Mouse (Mus musculus) embryonic stem cell, embryonic (primary cell): ENCODE results near the gene Krt80.

Experiments
- CTCF ChIA-PET, 4 experiments: fragments of 300-600 bp in 2 of 4; fragments of 350-600 bp in 2 of 4; sonication (Branson Sonifier 250); formaldehyde crosslinking; loops; one replicate each; lab custom pipeline; 2022; ENCODE audit warnings: inconsistent platforms in 2 of 4; lab: Charles Lee
- POLR2A ChIA-PET, 4 experiments: fragments of 300-600 bp in 2 of 4; fragments of 350-600 bp in 2 of 4; sonication (Branson Sonifier 250); formaldehyde crosslinking; loops; one replicate each; lab custom pipeline; 2022; ENCODE audit warnings: antibody characterized with exemption in 4 of 4, inconsistent platforms in 1 of 4; lab: Charles Lee

The Krt80 gene

DNA sequence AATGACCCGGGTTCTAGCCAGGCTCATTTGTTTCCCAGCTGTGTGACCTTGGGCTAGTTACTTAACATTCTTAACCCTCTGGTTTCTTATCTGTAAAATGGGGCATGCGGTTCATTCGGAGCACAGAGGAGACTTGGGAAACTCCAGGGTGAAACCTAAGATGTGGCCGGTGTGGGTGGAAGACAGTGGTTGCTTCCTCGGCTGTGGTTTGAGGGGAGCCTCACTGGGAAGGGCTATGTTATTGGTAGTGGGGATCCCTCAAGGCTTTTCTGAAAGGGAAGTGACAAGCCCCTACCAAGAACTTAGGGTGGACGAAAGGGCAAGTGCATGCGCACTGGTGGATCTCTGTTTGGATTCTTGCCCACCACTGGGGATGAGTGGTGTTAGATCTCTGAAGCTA lies 14.6 kb upstream of the Krt80 start:
- POLR2A ChIA-PET = interaction anchor here in 1 of 4 experiments (0.8 kb wide), 1 partner anchor 8 kb away, joined by 3 read pairs; no protein-coding TSS in a partner anchor
- CTCF ChIA-PET = interaction anchor here in 1 of 4 experiments (2.2 kb wide), 1 partner anchor 14 kb away, joined by 6 read pairs; the partner anchor contains the start of gene Krt80

DNA sequence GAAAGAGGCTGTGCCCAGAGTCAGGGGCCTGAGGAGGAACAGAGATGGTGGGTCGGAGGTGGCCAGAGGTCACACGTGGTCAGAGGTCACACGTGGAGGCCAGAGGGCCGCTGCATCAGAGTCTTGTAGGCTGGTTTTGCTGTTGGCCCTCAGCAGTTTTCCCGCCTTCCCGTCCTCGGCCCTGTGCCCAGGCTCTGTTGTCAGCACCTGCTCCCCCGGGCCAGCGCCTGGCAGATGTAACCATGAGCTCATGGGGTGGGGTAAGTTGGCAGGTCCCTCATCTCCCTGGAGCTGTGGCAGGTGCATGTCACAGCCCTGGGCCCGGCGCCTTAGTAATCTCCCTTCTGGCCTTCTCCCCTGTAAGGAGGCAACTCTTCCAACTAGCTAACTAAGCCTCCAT lies 12.8 kb upstream of the Krt80 start:
- ChIA-PET CTCF (interaction anchor here in 1 of 4 experiments (1.6 kb wide), 1 partner anchor 56 kb away, joined by 4 read pairs; no protein-coding TSS in a partner anchor), POLR2A (no interaction called here)

DNA sequence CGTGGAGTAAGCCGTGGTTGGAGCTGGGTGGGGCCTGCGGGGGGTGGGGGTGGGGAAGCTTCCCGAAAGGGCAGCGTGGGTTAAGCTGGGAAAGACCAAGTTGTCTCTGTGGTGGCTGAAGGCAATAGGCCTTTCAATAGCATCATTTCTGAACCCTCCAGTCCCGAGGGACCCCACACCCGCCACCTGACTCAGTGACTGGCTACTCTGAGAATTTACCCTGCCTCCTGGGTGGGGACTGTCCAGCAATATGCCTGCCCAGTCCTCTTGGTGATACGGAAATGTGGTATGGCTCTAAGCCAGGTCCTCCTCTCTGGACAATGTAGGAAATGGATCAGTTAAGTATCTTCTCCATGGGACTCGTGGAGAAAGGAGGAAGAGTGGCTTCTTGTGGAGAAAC lies 11.8 kb upstream of the Krt80 start:
- POLR2A ChIA-PET = no interaction called here
- CTCF ChIA-PET = interaction anchor here in 1 of 4 experiments (0.6 to 1.6 kb wide), 2 partner anchors 36 to 55 kb away, joined by 3 to 4 read pairs; no protein-coding TSS in a partner anchor

DNA sequence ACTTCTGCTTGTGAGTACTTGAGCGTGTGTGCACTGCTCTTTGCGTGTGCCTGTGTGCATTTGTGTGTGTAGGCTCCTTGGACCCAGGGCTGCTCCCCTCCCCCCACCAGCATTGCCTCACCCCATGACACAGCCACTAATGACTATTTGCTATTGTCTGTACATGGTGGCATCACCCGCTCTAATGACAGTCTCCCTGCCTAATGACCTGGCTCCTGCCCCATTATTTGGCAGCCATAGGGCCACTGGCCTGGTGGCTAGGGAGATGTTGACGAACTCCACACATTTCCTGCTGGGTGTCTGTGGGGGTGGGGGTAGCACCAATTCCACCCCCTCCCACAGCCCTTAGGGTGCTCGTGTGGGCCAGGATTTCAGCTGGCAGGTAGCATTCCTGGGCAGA lies 8.7 kb upstream of the Krt80 start:
- ChIA-PET POLR2A (interaction anchor here in 1 of 4 experiments (1.2 kb wide), 1 partner anchor 9 kb away, joined by 3 read pairs; the partner anchor contains the start of gene Krt80), CTCF (no interaction called here)

DNA sequence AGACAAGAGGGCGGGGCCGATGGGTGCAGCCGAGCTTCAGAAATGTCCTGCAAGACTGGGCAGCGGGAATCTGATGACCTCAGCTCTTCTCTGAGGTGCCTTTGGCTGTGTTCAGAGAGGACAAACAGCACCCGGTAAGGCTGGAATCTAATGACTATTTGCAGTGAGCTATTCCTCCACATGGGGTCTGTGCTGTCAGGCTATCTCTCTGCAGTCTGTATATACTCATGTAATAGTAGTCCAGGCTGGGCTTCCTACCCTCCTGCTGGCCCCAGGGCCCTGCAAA lies 6.8 kb upstream of the Krt80 start:
- POLR2A ChIA-PET = interaction anchor here in 1 of 4 experiments (0.6 to 1.4 kb wide), 2 partner anchors 8 to 38 kb away, joined by 3 to 6 read pairs; no protein-coding TSS in a partner anchor
- CTCF ChIA-PET = interaction anchor here in 1 of 4 experiments (1.8 kb wide), 1 partner anchor 11 kb away, joined by 7 read pairs; no protein-coding TSS in a partner anchor

DNA sequence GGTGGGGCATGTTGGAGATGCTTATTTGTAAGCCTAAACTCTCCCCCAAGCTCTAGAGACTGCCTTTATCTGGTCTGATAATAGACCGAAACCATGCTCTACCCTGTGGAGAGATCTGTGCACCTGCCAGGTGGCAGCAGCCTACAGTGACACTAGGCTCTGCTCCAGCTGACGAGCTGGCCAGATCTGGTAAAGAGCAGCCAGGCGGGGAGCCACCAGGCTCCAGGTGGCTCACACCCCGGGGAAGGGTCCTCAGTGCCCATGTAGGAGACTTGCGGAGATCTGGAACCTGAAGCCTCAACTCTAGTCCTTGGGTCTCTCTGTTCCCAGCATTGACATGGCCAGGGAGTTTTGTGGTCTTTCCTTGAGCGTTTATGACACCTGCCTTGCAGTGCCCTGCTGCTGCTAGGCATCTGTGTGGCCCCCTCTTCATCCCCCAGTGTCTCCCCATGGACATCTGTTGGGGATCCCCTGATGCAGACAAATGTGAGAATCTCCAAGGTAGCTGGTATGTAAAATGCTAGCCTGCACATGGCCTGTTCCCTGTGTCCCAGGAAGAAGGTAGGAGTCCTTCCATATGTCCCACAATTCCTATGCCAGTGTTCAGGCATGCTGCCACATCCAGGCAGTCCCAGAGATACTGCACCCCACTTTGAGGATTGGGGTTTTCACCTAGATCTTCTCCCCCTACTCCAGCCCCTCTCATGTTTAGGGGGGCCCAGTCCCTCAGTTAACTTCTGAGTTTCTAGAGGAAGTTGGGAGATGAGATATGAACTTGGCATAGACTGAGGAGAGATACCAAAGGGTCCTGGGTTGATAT lies 6.2 kb upstream of the Krt80 start:
- POLR2A ChIA-PET = interaction anchor here in 1 of 4 experiments (0.6 to 1.6 kb wide), 6 partner anchors 9 to 45 kb away, joined by 3 to 7 read pairs (median 4); no protein-coding TSS in a partner anchor

DNA sequence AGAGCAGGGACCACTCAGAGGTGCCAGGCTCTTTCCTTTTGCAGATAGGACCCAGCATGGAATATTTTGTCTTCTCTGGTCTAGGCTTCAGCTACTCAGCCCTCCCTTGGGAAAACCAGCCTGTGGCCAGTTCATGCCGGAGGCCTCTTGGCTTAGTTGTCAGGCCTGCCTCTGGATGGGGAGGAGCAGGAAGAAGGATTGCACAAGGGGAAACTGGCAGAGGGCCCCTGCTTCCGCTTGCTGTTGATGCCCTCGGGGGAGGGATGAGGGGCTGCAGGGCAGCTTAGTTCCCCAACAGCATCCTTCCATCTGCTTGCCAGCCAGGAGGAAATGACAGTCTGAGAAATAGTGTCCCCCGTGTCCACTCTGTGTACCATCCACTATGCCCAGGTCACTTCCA lies 4.9 kb upstream of the Krt80 start:
- CTCF ChIA-PET = interaction anchor here in 2 of 4 experiments (0.5 to 1.6 kb wide), 5 partner anchors 48 to 609 kb away, joined by 3 to 5 read pairs (median 4); no protein-coding TSS in a partner anchor
- POLR2A ChIA-PET = interaction anchor here in 1 of 4 experiments (1.6 kb wide), 1 partner anchor 10 kb away, joined by 7 read pairs; no protein-coding TSS in a partner anchor

More for the DNA sequence above, 6.2 kb upstream of the Krt80 start:
- CTCF ChIA-PET = interaction anchor here in 1 of 4 experiments (0.7 to 1.8 kb wide), 5 partner anchors 11 to 608 kb away, joined by 3 to 7 read pairs (median 4); no protein-coding TSS in a partner anchor

DNA sequence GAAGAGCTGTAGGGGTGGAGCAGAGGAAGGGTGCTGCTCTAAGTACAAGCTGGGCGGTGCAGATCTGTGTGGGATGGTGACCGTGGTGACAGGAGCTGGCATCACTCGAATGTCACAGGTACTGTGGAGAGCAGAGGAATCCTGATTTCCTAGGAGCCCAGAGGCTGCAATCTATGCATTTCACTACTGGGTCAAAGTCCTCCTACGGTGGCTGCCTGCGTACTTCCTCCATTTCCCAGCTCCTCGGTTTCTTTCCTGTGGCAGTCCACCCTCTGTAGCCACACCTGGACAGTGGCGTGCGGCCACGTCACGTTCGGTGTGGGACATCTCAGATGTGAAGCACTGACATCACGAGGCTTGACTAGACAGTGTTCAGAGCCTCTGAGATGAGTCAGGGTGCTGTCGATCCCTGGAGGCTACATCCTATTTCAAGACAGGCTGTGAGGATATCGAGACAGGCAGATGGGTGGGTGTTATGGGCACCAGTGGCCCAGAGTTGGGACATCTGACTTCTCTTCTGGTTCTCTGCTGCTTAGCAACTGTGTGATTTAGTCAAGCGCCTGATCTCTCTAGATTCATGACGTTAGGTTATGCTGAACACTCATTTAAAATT lies 3.4 kb upstream of the Krt80 start:
- CTCF ChIA-PET = interaction anchor here in 1 of 4 experiments (0.6 kb wide), 1 partner anchor 46 kb away, joined by 3 read pairs; no protein-coding TSS in a partner anchor
- POLR2A ChIA-PET = interaction anchor here in 1 of 4 experiments (0.6 to 1.2 kb wide), 2 partner anchors 12 to 106 kb away, joined by 3 read pairs; no protein-coding TSS in a partner anchor

DNA sequence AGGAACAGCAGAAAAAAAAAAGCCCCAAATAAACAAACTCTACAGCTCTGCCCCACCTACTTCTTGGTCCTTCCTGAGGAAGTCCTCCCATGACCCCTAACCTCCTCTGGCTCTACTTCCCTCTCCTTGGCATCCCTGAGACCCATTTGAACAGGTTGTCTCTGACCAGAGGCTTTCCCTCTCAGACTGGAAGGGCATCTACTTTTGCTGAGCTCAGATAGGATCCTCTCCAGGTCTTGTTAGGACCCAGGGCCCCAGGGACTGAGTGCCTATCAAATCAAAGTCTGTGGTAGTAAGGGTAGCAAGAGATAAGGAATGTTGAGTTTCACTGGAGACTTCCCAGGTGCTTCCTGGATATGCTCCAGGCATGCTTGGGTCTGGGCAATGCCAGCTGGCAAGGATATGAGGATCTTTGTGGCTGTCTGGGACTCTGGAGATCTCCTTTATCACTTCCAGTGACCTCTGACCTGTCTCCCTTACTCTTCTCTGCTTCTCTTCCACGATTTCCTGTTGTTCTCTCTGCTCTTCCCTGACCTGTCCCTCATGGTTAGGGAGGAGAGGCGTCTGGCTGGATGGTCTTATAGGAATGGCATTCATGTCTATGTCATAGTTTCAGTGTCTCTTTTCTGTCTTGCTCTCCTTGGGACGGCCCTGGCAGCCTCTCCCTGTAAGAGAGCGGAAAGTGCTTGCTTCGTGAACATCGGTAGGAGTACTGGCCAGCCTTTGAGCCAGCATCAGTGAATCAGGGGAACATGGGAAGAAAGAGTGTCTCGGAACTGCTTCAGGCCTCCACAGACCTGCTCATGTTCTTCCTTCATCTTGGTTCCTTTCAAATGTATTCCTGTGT lies 2.4 kb upstream of the Krt80 start:
- CTCF ChIA-PET = interaction anchor here in 2 of 4 experiments (0.6 to 1.0 kb wide), 3 partner anchors 10 to 148 kb away, joined by 3 to 5 read pairs (median 3); no protein-coding TSS in a partner anchor
- POLR2A ChIA-PET = interaction anchor here in 3 of 4 experiments (0.6 to 1.4 kb wide), 4 partner anchors 10 to 79 kb away, joined by 3 to 6 read pairs (median 3); no protein-coding TSS in a partner anchor

DNA sequence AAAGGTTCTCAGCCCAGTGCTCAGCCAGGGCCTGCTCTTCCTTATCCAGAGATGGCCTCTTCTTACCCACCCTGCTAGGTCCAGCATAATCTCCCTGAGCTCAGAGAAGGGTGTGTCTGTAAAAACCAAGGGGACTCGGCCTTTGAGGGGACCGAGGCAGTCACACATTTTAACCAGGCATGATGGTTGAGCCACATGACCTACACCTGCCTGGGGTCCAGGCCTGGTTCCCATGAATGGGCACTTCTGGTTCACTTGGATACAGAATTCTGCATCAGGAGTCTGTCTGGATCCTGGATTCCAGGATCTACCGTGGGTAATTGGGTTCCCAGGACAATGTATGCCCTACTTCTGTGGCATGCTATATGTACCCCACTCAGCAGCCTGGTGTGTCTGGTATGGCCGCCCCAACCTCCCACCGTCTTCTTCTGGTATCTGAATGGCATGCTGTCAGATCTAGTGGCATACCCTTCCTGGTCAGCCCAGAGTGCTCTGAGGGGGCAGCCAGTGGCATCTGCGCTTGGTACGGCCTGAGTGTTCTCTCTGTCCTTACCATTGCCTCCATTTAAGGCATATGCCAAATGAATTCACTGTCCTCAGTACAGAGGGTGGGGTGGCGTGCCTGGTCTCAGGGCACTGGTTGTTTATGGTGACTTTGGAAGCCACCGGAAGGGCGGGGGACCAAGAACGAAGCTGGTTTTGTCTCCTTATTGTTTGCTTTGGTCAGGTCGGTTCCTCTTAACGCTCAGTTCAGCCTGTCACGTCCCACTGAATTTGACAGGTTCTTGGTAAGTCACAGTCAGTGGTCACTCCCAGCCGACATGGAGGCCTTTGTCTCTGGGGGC lies 1.4 kb upstream of the Krt80 start:
- ChIA-PET POLR2A (interaction anchor here in 3 of 4 experiments (0.6 to 1.5 kb wide), 5 partner anchors 9 to 85 kb away, joined by 3 to 8 read pairs (median 4); no protein-coding TSS in a partner anchor), CTCF (interaction anchor here in 1 of 4 experiments (0.7 to 1.6 kb wide), 6 partner anchors 9 to 149 kb away, joined by 3 to 6 read pairs (median 4); no protein-coding TSS in a partner anchor)

DNA sequence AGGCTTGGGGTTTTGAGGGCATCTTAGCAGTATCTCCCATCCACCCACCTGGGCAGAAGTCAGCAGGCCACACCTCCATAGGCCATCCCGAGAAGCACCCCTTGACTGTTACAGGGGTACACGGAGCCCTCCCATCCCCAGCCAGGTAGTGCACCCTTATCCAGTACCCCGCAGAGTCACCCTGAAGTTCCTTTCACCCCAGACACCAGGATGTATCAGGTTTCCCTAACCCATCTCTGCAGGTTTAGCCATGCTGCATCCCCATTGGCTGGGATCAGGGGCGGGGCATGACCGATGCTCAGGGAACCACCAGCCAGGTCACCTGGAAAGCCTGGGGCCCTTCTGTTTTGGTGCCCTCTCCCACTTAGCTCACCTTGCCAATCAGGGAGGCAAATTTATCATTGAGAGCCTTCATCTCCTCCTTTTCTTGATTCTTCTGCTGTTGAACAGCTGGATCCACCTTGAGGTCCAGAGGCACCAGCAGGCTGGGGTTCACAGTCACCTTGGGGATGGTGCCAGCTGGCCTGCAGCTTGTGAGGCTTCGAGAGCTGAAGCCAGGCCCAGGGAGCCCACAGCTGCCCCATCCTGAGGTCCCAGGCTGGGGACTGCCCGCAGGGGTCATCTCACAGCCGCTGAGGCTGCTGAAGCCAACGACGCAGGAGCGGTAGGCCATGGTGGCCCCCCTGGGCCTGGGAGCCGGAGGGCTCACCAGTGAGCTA lies 421 bp downstream of the Krt80 start:
- ChIA-PET POLR2A (interaction anchor here in 2 of 4 experiments (0.6 to 1.5 kb wide), 6 partner anchors 10 to 1910 kb away, joined by 3 to 4 read pairs (median 3); partner anchors contain the start of gene Krt87 (in 1 of the 2)), CTCF (interaction anchor here in 2 of 4 experiments (0.5 to 1.6 kb wide), 4 partner anchors 16 to 51 kb away, joined by 3 to 6 read pairs (median 4); no protein-coding TSS in a partner anchor)

DNA sequence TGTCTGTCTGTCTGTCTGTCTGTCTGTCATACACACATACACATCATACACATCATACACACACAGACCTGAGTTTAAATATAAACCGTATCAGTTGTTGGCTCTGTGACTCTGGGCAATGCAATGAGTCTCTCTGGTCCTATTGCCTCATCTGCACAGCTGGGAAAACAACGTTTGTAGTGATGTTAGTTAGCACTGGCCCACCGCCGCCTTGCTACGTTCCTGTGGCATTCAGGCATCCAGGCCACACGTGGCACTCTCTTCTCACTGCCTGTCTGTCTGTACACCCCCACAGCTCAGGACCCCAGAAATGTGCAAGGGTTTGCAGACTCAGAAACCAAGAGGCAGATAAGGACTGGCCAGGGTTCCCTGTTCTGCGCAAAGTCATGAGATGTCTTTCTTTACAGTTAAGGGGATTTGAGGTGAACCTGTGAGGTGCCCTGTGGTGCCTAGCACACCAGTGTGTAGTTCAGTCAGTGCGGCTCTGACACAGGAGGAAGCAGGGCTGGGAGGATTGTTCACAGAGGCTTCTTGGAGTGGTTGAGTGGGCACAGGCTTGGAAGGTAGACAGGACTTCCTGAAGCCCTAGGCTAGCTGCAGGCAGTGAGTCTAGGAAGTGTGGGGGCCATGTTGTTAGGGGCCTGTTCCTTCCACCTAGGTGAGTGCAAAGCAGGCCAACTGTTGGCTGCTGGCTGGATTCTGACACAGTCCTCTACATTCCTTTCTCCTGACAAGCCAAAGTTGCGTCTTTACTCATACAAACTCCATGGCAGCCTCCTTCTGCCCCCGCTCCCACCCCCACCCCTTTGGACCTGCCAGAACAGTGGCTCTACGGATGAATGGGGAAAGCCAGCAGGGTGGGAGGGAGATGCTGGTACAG lies 1.2 kb downstream of the Krt80 start:
- ChIA-PET POLR2A (interaction anchor here in 1 of 4 experiments (1.3 kb wide), 1 partner anchor 47 kb away, joined by 3 read pairs; no protein-coding TSS in a partner anchor), CTCF (interaction anchor here in 1 of 4 experiments (0.5 kb wide), 1 partner anchor 33 kb away, joined by 8 read pairs; no protein-coding TSS in a partner anchor)

DNA sequence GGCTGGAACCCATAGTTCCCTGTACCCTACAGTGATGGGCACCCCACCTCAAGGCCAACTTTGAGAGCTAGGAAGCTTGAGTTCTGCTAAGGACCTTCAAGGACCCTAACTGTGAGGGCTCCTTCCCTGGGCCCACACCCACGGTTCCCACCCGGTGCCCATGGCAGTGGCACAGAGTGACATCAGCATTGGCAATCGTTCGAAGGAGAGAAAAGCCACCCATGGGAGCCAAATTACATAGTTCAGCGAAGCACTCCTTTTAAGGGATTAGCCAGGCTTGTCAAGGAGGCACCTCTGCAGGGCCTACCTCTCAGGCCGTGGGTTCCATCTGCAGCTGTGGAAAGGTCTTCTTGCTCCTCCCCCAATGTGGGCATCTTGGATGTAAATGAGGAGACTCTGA lies 1.9 kb downstream of the Krt80 start:
- ChIA-PET POLR2A (no interaction called here), CTCF (interaction anchor here in 1 of 4 experiments (0.5 kb wide), 1 partner anchor 33 kb away, joined by 8 read pairs; no protein-coding TSS in a partner anchor)

DNA sequence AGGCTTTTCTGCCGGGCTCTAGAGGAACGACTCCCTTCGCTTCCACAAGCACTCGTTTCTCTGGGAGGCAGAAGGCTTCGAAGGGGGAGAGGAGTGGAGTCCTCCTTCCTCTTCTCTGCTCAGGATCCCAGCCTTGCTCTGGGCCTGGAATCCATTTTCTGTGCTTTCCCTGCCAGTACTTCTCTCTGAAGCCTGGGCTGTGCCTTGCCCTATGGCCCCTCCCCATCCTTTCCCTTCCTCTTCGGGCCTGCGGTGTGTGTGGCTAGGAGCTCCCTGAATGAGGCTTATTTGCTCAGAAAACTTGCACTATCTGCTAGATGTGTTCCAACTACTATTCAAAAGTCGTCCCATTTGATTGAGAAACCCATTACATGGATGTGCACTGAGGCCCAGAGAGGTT lies 2.5 kb downstream of the Krt80 start:
- ChIA-PET POLR2A (interaction anchor here in 1 of 4 experiments (3.8 kb wide), 1 partner anchor 17 kb away, joined by 14 read pairs; no protein-coding TSS in a partner anchor), CTCF (no interaction called here)

DNA sequence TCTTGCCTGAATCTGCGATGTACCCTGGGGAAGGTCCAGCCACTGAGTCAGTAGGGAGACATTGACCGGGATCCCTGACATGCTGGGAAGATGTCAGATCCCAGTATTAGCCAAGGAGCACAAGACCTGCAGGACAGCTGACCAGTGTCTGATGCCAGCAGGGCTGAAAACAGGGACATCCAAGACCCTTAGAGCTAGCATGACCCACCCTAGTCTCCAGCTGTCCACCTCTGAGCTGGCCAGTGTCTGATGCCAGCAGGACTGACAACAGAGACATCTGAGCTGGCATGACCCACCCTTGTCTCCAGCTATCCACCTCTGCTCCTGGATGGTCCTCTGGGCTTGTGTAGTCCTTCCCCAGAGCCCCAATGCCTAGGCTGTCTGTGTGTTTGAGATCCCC lies 3.0 kb downstream of the Krt80 start:
- ChIA-PET POLR2A (interaction anchor here in 1 of 4 experiments (3.8 kb wide), 1 partner anchor 17 kb away, joined by 14 read pairs; no protein-coding TSS in a partner anchor), CTCF (interaction anchor here in 1 of 4 experiments (0.6 kb wide), 1 partner anchor 28 kb away, joined by 4 read pairs; no protein-coding TSS in a partner anchor)
